Mouse (Mus musculus) kidney, postnatal 0 days (tissue): ENCODE data around the gene Gm5426. TPM values are rescaled to one million over a fixed set of nuclear protein-coding genes. Genes with fewer than 3 reads are reported as not detected.

Source experiments
- ATAC-seq: fragments of 200-750 bp; cut with Nextera tagmentation; replicated peaks from 2 replicates; pipeline ENCODE4 v1.8.0; 2017; ENCODE audit warnings: low read depth, moderate number of reproducible peaks, moderate TSS enrichment, moderate library complexity; ENCODE audit not compliant: low FRiP score
- DNase-seq: peaks from one replicate; pipeline ENCODE4 v3.0.0-alpha.2; 2016; ENCODE audit warnings: low spot score
- H3K27ac ChIP-seq: fragments of 300-500 bp; sonication (generic); 2 replicates; pipeline ENCODE4 v1.5.1; 2014; ENCODE audit warnings: mild to moderate bottlenecking
- H3K27me3 ChIP-seq: fragments of 300-500 bp; sonication (generic); 2 replicates; pipeline ENCODE4 v1.6.1; 2014; ENCODE audit warnings: low read length, mixed read lengths; ENCODE audit not compliant: insufficient read depth
- H3K36me3 ChIP-seq: fragments of 300-500 bp; sonication (generic); 2 replicates; pipeline ENCODE4 v1.6.1; 2014; ENCODE audit warnings: low read length, mixed read lengths; ENCODE audit not compliant: insufficient read depth
- H3K4me1 ChIP-seq: fragments of 300-500 bp; sonication (generic); replicated peaks from 2 replicates; pipeline ENCODE4 v1.6.1; 2014; ENCODE audit warnings: antibody characterized with exemption, low read length, mixed read lengths; ENCODE audit not compliant: insufficient read depth
- H3K4me2 ChIP-seq: fragments of 300-500 bp; sonication (generic); 2 replicates; pipeline ENCODE4 v1.6.1; 2014; ENCODE audit warnings: mild to moderate bottlenecking, low read length, moderate library complexity, mixed read lengths
- H3K4me3 ChIP-seq: fragments of 300-500 bp; sonication (generic); replicated peaks from 2 replicates; pipeline ENCODE4 v1.5.1; 2014; ENCODE audit warnings: low read depth, low read length
- H3K9ac ChIP-seq: fragments of 300-500 bp; sonication (generic); 2 replicates; pipeline ENCODE4 v1.6.1; 2014; ENCODE audit warnings: low read depth, low read length
- H3K9me3 ChIP-seq: fragments of 300-500 bp; sonication (generic); replicated peaks from 2 replicates; pipeline ENCODE4 v1.6.1; 2016; ENCODE audit warnings: low read length, inconsistent platforms, mixed read lengths
- CTCF ChIP-seq: IDR thresholded peaks from 2 replicates; pipeline ENCODE4 v1.5.1; 2016; ENCODE audit warnings: antibody characterized with exemption, low read depth, mild to moderate bottlenecking, moderate library complexity
- WGBS: fragments of 180-500 bp; shearing (Covaris S2); extraction: QIAGEN DNeasy Blood & Tissue Kit; methylation state at CpG from one replicate; pipeline ENCODE4 v1.1.7; 2014; 5-methylcytosine and 5-hydroxymethylcytosine counted together
- polyA plus RNA-seq: library from polyadenylated mRNA; unstranded; fragments of >200 nt; fragmentation: Nextera tagmentation; extraction: Ambion mirVana; gene quantifications from 2 replicates; pipeline ENCODE4 v1.2.1, GENCODE M21; 2015

Gm5426 gene
- polyA plus RNA-seq, 1 experiment from 2014 or later, result not detected

DNA sequence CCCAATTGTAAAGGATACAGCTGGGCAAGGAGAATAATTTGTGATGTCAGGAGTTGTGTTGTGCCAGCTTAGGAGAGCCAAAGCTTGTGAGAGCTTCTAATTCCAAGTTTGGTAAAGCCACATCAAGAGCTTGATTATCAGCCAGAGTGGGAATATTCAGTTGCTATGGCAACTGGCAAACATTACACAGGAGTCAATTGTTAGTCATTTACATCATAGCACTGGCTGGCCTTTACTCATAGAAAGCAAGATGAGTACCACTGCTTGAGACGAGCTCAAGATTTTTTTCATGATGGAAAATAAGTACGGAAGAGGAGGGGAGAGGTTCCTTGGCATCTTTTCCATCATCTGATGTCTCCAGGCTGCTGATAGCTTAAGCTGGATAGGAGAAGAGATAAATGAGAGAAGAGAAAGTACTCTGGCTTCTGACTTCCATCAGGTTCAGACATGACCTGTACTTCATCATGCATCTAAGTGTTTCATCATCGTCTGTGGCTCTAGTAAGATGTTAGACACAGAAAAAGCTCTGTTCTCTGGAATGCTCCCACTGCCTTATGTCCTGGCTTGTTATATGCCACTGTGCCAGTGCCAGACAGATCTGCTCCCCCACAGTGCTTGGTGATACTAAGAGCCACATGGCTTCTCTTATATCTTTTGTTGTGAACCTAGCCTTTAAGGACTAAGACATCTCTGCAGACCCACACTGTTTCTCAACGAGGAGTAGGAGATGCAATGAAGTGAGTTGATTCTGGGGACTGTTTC, 15.0 kb upstream of the Gm5426 start:
- 77% methylated on average over 4 of the region's 4 CpGs for WGBS
- DNase-seq (no peak), ATAC-seq (no peak)
- H3K9ac ChIP-seq, result no peak overlapping the region
- H3K4me2 ChIP-seq, result no peak overlapping the region
- H3K27ac ChIP-seq, result no peak overlapping the region
- H3K4me3 ChIP-seq, result no peak overlapping the region
- no peaks in the 10 kb centered on the region for H3K36me3 ChIP-seq
- H3K9me3 ChIP-seq, result no peaks in the 10 kb centered on the region
- no peaks in the 10 kb centered on the region for H3K4me1 ChIP-seq
- no peaks in the 10 kb centered on the region for H3K27me3 ChIP-seq
- TF ChIP-seq CTCF, result no peak

DNA sequence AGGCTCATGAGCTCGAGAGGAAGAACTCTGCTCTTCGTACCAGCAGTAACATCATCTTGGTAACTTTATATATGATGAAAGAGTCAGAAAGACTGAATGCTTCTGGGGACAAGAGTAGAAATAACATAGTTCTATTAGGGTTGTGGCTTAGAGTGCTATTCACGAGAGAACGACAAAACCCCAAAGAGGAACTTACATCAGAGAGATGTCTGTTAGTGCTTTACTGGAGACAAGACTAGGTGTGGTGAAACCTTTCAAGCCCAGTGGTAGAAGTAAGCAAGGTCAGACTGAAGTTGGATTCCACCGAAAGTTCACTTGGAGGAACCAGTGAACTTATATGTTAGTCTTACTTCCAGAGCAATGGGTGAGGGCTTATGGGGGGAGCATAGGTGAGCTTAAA, 12.5 kb upstream of the Gm5426 start:
- no peaks in the 10 kb centered on the region for H3K4me1 ChIP-seq
- no peak for ATAC-seq
- no peaks in the 10 kb centered on the region for H3K27me3 ChIP-seq
- H3K36me3 ChIP-seq, result no peaks in the 10 kb centered on the region
- no peak overlapping the region for H3K4me2 ChIP-seq
- no peaks in the 10 kb centered on the region for H3K9me3 ChIP-seq
- WGBS, result 66% methylated on average over 5 of the region's 5 CpGs
- no peak overlapping the region for H3K9ac ChIP-seq
- H3K4me3 ChIP-seq, result no peak overlapping the region
- no peak for DNase-seq
- no peak overlapping the region for H3K27ac ChIP-seq
- no peak for TF ChIP-seq CTCF

DNA sequence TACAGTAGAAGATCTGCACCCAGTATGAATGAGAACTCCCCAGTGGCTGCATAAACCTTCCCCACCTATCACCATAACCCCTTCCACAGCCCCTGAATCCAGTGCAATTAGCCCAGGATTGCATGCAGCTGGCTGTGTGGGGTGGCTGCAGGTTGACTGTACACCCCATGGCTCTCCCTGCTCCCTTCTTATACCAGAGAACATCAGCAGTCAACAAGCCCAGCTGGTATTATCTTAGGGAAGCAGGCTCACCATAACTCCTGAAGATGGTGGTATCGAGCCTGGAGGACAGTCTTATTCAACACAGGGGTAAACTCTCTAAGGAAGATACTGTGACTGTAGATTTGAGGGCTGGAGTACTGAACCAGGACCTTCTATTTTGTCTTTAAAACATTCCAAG, 12.1 kb upstream of the Gm5426 start:
- Histone ChIP-seq H3K4me3 (no peak overlapping the region), H3K4me2 (no peak overlapping the region), H3K36me3 (no peaks in the 10 kb centered on the region), H3K27ac (no peak overlapping the region), H3K9ac (no peak overlapping the region), H3K9me3 (no peaks in the 10 kb centered on the region), H3K27me3 (no peaks in the 10 kb centered on the region), H3K4me1 (no peaks in the 10 kb centered on the region)
- DNase-seq (no peak), ATAC-seq (no peak)
- 81% methylated on average over 1 of the region's 1 CpGs for WGBS
- TF ChIP-seq CTCF, result no peak

DNA sequence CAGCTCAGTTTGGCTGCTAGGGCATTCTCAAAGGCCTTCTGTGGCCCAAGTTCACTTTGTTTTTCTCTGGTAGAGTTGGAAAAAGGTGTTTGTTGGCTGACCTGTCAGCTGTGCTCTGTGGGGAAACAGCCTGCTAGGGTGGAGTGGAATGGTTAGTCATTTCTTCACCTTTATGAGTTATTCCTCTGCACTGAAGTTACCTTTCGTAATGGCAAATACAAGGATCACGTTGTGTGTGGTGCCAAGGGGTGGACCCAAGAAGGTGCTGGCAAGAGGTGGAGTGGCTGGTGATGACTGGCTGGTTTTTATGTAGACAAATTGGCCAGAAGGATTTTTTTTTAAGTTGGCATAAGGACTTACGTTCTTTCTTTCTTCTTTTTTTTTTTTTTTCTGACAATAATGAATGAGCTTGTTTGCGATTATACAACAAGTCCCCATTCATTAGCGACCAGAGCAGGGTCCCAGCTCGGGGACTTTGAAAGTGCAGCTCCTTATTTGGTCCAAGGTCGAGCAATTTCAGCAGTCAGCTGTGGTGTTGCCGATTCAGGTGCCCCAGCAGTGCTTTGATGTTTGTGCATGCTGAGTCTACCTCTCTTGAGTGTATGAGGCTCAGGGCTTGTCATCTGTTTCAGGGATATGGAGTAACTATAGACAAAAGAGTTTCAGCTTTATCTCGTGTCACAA, 10.5 kb upstream of the Gm5426 start:
- ATAC-seq, result no peak
- Histone ChIP-seq H3K9me3 (no peaks in the 10 kb centered on the region), H3K4me1 (no peaks in the 10 kb centered on the region), H3K4me2 (no peak overlapping the region), H3K27me3 (no peaks in the 10 kb centered on the region), H3K36me3 (no peaks in the 10 kb centered on the region), H3K27ac (no peak overlapping the region), H3K9ac (no peak overlapping the region), H3K4me3 (no peak overlapping the region)
- no peak for TF ChIP-seq CTCF
- 67% methylated on average over 9 of the region's 9 CpGs for WGBS
- no peak for DNase-seq

DNA sequence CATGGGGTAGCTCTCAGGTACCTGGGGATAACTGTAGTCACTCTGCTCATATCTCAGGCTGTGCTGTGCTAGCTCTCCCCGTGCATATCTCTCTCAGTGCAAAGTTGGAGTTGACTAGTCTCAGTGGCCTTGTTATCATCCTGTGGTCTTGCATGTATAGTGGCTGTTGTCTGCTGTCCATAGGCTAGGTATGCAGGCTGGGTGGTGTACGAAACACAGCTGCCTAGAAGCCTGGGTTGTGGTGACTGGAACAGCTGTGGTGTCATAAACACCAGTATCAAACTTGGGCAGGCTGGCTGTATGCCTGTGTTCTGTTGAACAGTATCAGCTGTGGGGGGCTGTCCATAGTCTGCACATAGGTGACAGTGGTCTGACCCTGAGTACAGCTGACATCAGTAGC, 7.2 kb upstream of the Gm5426 start:
- Histone ChIP-seq H3K27ac (no peak overlapping the region), H3K36me3 (no peaks in the 10 kb centered on the region), H3K9me3 (no peaks in the 10 kb centered on the region), H3K4me2 (no peak overlapping the region), H3K9ac (no peak overlapping the region), H3K27me3 (no peaks in the 10 kb centered on the region), H3K4me3 (no peak overlapping the region), H3K4me1 (no peaks in the 10 kb centered on the region)
- 76% methylated on average over 2 of the region's 2 CpGs for WGBS
- ATAC-seq (no peak), DNase-seq (no peak)
- no peak for TF ChIP-seq CTCF

DNA sequence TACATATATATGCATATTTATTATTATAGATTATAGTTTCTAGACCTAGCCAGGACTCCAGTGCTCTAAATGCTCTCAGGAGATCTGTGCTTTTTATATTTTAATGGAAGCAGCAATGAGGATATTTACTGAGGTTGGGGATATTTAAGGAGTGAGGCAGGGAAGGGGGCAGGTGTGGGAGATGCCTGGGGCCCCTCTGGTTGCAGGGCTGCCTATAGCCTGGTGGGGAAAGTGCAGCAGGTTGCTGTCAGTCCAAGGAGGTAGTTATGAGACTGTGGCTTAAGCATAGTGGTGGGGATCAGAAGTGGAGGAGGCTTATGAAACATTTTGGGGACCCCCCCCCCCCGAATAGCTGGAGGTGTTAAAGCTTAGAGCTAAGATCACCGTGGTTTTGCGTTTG, 6.0 kb upstream of the Gm5426 start:
- no peak overlapping the region for H3K4me2 ChIP-seq
- TF ChIP-seq CTCF, result no peak
- ATAC-seq (no peak), DNase-seq (no peak)
- no peaks in the 10 kb centered on the region for H3K4me1 ChIP-seq
- H3K27me3 ChIP-seq, result no peaks in the 10 kb centered on the region
- WGBS, result 85% methylated on average over 3 of the region's 3 CpGs
- no peak overlapping the region for H3K27ac ChIP-seq
- no peaks in the 10 kb centered on the region for H3K36me3 ChIP-seq
- H3K4me3 ChIP-seq, result no peak overlapping the region
- no peaks in the 10 kb centered on the region for H3K9me3 ChIP-seq
- H3K9ac ChIP-seq, result no peak overlapping the region
